Comparison of ENCODE assay signal across 8 mouse cellular contexts in the genomic region with DNA sequence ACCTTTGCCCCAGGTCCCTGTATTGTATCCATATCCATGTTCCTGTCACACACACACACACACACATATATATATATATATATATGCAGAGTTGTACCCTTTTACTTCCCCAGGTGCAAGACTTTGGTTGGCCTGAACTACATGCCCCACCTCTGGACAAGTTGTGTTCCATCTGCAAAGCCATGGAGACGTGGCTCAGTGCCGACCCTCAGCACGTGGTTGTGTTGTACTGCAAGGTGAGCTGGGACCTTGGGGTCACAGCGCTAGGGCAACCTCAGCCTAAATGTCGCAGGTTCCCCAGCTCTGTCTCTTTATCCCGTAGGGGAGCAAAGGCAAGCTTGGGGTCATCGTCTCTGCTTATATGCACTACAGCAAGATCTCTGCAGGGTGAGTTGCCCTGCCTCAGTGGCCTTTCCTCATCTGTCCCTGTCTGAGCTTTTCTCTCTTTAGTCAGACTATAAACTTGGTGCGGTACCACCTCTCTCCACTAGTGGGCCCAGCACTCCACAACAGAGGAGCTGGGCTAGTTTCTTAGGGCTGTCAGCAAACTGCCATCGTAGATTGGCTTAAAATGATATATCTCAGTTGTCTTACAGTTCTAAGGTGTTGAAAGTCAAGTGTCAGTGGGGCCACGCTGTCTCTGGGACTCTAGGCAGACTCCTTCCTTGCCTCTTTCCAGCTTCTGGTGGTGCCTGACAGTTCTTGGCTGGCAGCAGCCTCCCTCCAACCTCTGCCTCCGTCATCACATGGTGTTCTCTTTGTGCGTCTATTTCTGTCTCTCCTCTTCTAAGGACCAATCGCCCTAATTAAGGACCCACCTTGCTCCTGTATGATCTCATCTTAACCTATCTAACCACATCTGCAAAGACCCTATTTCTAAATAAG. TPM values are rescaled to one million over a fixed set of nuclear protein-coding genes. Genes with fewer than 3 reads are reported as not detected.
A peak's percentile ranks its signal among the peaks of the same experiment; 100 is the strongest.
DNase-seq lines count a peak whose midpoint lies in the region; ATAC-seq and TF ChIP-seq lines count a peak whose summit lies in the region.

No protein-coding gene starts in this region.

- TF ChIP-seq CTCF in MEL (IDR thresholded peaks at IDR 0.05 in 2 of 3, conservative IDR thresholded peaks at IDR 0.05 in 1 of 3; ENCODE audit: control insufficient read depth in 1 of 3, insufficient read depth in 1 of 3, low read depth in 2 of 3, low read length in 3 of 3, poor library complexity in 1 of 3, severe bottlenecking in 1 of 3): peak; percentile 76 to 95 (median 91)
- peak; percentile 85 for TF ChIP-seq CTCF in lung, embryonic 14.5 days (IDR thresholded peaks at IDR 0.05; ENCODE audit: low read depth)

- no peaks in the 10 kb centered on the region for H3K9me3 ChIP-seq in hindbrain, embryonic 10.5 days
- H3K9me3 ChIP-seq in hindbrain, embryonic 13.5 days: no peaks in the 10 kb centered on the region
- H3K9me3 ChIP-seq in MEL (replicated peaks; ENCODE audit: insufficient read depth, low read length): no peaks in the 10 kb centered on the region
- no peaks in the 10 kb centered on the region for H3K9me3 ChIP-seq in intestine, embryonic 15.5 days
- no peaks in the 10 kb centered on the region for H3K9me3 ChIP-seq in lung, embryonic 14.5 days (ENCODE audit: low read depth, low read length)

- TF ChIP-seq RAD21 in MEL (IDR thresholded peaks at IDR 0.05; ENCODE audit: low read depth, low read length): peak; percentile 68

- peak in 1 of 2 experiments; percentile 23; a peak in 1 of 4 replicates for TF ChIP-seq EP300 in MEL (IDR thresholded peaks at IDR 0.05; ENCODE audit: low read depth in 1 of 2, low read length in 2 of 2)

- WGBS in hindbrain, embryonic 10.5 days: 45% methylated on average over 13 of the region's 13 CpGs
- 41% methylated on average over 13 of the region's 13 CpGs for WGBS in hindbrain, embryonic 13.5 days
- WGBS in intestine, embryonic 15.5 days: 45% methylated on average over 13 of the region's 13 CpGs
- 43% methylated on average over 13 of the region's 13 CpGs for WGBS in lung, embryonic 14.5 days

- H3K9ac ChIP-seq in hindbrain, embryonic 13.5 days: no peak overlapping the region
- H3K9ac ChIP-seq in MEL (ENCODE audit: control insufficient read depth, low read depth, low read length, poor library complexity, severe bottlenecking): no peak overlapping the region; the same call in 1 of the 2 replicates
- H3K9ac ChIP-seq in intestine, embryonic 15.5 days: no peak overlapping the region
- H3K9ac ChIP-seq in lung, embryonic 14.5 days: no peak overlapping the region

- peaks cover 67% of the 10 kb centered on the region for H3K4me1 ChIP-seq in hindbrain, embryonic 10.5 days (replicated peaks)
- H3K4me1 ChIP-seq in hindbrain, embryonic 13.5 days (replicated peaks): peaks cover 52% of the 10 kb centered on the region
- H3K4me1 ChIP-seq in MEL (ENCODE audit: control insufficient read depth in 1 of 2, insufficient read depth in 2 of 2, low read length in 2 of 2): peaks cover 18 to 19% of the 10 kb centered on the region in 2 experiments
- H3K4me1 ChIP-seq in intestine, embryonic 15.5 days (replicated peaks): peaks cover 46% of the 10 kb centered on the region
- peaks cover 27% of the 10 kb centered on the region for H3K4me1 ChIP-seq in lung, embryonic 14.5 days (ENCODE audit: insufficient read depth)

- H3K4me3 ChIP-seq in hindbrain, embryonic 10.5 days: 0 out of 2 replicates have a peak overlapping the region, but pooled peaks have one; percentile 48
- no peak overlapping the region for H3K4me3 ChIP-seq in hindbrain, embryonic 13.5 days
- H3K4me3 ChIP-seq in MEL (ENCODE audit: control insufficient read depth in 1 of 2, insufficient read depth in 1 of 2, low read depth in 2 of 2, low read length in 2 of 2): peak overlapping the region in 1 of 2 experiments; percentile 96; a peak in 2 of 4 replicates
- no peak overlapping the region for H3K4me3 ChIP-seq in intestine, embryonic 15.5 days (replicated peaks)
- H3K4me3 ChIP-seq in lung, embryonic 14.5 days (ENCODE audit: low read depth, low read length): no peak overlapping the region

- no peak for ATAC-seq in hindbrain, embryonic 13.5 days (ENCODE audit: low FRiP score)
- ATAC-seq in intestine, embryonic 15.5 days: no peak
- no peak for ATAC-seq in lung, embryonic 14.5 days (ENCODE audit: insufficient read depth)

- H3K27ac ChIP-seq in hindbrain, embryonic 10.5 days: no peak overlapping the region
- no peak overlapping the region for H3K27ac ChIP-seq in hindbrain, embryonic 13.5 days
- no peak overlapping the region for H3K27ac ChIP-seq in MEL (ENCODE audit: control insufficient read depth, low read depth, low read length)
- H3K27ac ChIP-seq in intestine, embryonic 15.5 days: no peak overlapping the region
- no peak overlapping the region for H3K27ac ChIP-seq in lung, embryonic 14.5 days (ENCODE audit: low read depth)

- no peaks in the 10 kb centered on the region for H3K79me2 ChIP-seq in MEL (ENCODE audit: control insufficient read depth, insufficient read depth, low read length, poor library complexity)

- H3K27me3 ChIP-seq in hindbrain, embryonic 10.5 days (ENCODE audit: insufficient read depth, poor library complexity, severe bottlenecking): peaks cover 56% of the 10 kb centered on the region
- peaks cover 50% of the 10 kb centered on the region for H3K27me3 ChIP-seq in hindbrain, embryonic 13.5 days
- no peaks in the 10 kb centered on the region for H3K27me3 ChIP-seq in MEL (ENCODE audit: control insufficient read depth in 1 of 2, insufficient read depth in 2 of 2, low read length in 2 of 2)
- no peaks in the 10 kb centered on the region for H3K27me3 ChIP-seq in intestine, embryonic 15.5 days (replicated peaks)
- no peaks in the 10 kb centered on the region for H3K27me3 ChIP-seq in lung, embryonic 14.5 days (ENCODE audit: insufficient read depth, low read length)

- no peak overlapping the region for H3K4me2 ChIP-seq in hindbrain, embryonic 13.5 days
- H3K4me2 ChIP-seq in intestine, embryonic 15.5 days (replicated peaks): peak overlapping the region; percentile 65; the same call in 1 of the 2 replicates
- H3K4me2 ChIP-seq in lung, embryonic 14.5 days: peak overlapping the region; percentile 54

- DNase-seq in hindbrain, embryonic 10.5 days (ENCODE audit: low spot score): peak; percentile 73
- peak; percentile 93 for DNase-seq in MEL (ENCODE audit: low read depth, low spot score)
- DNase-seq in cerebellum, adult 9-10 months: peak; percentile 85
- DNase-seq in frontal cortex, postnatal 36 days (ENCODE audit: low spot score in 2 of 2): peak; percentile 71 to 73
- DNase-seq in lung, embryonic 14.5 days: peak; percentile 88
- DNase-seq in retina, embryonic 14.5 days (ENCODE audit: low spot score): peak; percentile 87

- TF ChIP-seq POLR2A in MEL (IDR thresholded peaks at IDR 0.05; ENCODE audit: control insufficient read depth in 1 of 2, insufficient read depth in 1 of 2, low read depth in 1 of 2, low read length in 2 of 2, poor library complexity in 1 of 2): no peak

- peaks cover 21% of the 10 kb centered on the region; the same call in 1 of the 2 replicates for H3K36me3 ChIP-seq in hindbrain, embryonic 10.5 days
- H3K36me3 ChIP-seq in hindbrain, embryonic 13.5 days: no peaks in the 10 kb centered on the region
- peaks cover 0 to 5% of the 10 kb centered on the region in 2 experiments; a peak in 2 of 4 replicates for H3K36me3 ChIP-seq in MEL (ENCODE audit: control insufficient read depth in 1 of 2, insufficient read depth in 2 of 2, low read length in 2 of 2)
- peaks cover 23% of the 10 kb centered on the region for H3K36me3 ChIP-seq in intestine, embryonic 15.5 days
- peaks cover 79% of the 10 kb centered on the region for H3K36me3 ChIP-seq in lung, embryonic 14.5 days (ENCODE audit: insufficient read depth)

RNA-seq across cellular contexts. Expression of gene Tns2, which starts 7.7 kb away (rescaled TPM):
- polyA plus RNA-seq in hindbrain, embryonic 10.5 days (2016; fragmentation: Nextera tagmentation; extraction: Ambion mirVana): 11.8 and 13.8 TPM in 2 replicates
- 8.3 and 9.3 TPM in 2 replicates for polyA plus RNA-seq in hindbrain, embryonic 13.5 days (2015; fragmentation: Nextera tagmentation; extraction: Ambion mirVana)
- 0.16 and 0.42 TPM in 2 replicates for total RNA-seq in MEL (2012; rRNA removed)
- polyA plus RNA-seq in MEL (2012; ENCODE audit: insufficient read depth in 1 of 2, insufficient read length in 2 of 2, low read depth in 1 of 2, low replicate concordance in 2 of 2, missing spikeins in 1 of 2): 1 to 10 TPM in 1 of 2 experiments, not detected in 1; 3.1 TPM
- polyA plus RNA-seq in intestine, embryonic 15.5 days (2015; fragmentation: Nextera tagmentation; extraction: Ambion mirVana): 28.2 and 31.8 TPM in 2 replicates
- polyA plus RNA-seq in lung, embryonic 14.5 days (2014; fragmentation: Nextera tagmentation; extraction: Ambion mirVana): 48.3 and 56.9 TPM in 2 replicates

RNA-seq across cellular contexts. Expression of gene Spryd3, which starts 28.1 kb away (rescaled TPM):
- polyA plus RNA-seq in hindbrain, embryonic 10.5 days (2016; fragmentation: Nextera tagmentation; extraction: Ambion mirVana): 14.6 and 17.6 TPM in 2 replicates
- 50.8 and 57.4 TPM in 2 replicates for polyA plus RNA-seq in hindbrain, embryonic 13.5 days (2015; fragmentation: Nextera tagmentation; extraction: Ambion mirVana)
- 26.5 and 29.3 TPM in 2 replicates for total RNA-seq in MEL (2012; rRNA removed)
- 10 to 100 TPM in 1 of 2 experiments, not detected in 1; 35.4 TPM for polyA plus RNA-seq in MEL (2012; ENCODE audit: insufficient read depth in 1 of 2, insufficient read length in 2 of 2, low read depth in 1 of 2, low replicate concordance in 2 of 2, missing spikeins in 1 of 2)
- 20.7 and 24.3 TPM in 2 replicates for polyA plus RNA-seq in intestine, embryonic 15.5 days (2015; fragmentation: Nextera tagmentation; extraction: Ambion mirVana)
- polyA plus RNA-seq in lung, embryonic 14.5 days (2014; fragmentation: Nextera tagmentation; extraction: Ambion mirVana): 11.5 and 13.6 TPM in 2 replicates

RNA-seq across cellular contexts. Expression of gene Eif4b, which starts 34.4 kb away (rescaled TPM):
- 80.4 and 122 TPM in 2 replicates for polyA plus RNA-seq in hindbrain, embryonic 10.5 days (2016; fragmentation: Nextera tagmentation; extraction: Ambion mirVana)
- 82.3 and 82.9 TPM in 2 replicates for polyA plus RNA-seq in hindbrain, embryonic 13.5 days (2015; fragmentation: Nextera tagmentation; extraction: Ambion mirVana)
- 561 and 633 TPM in 2 replicates for total RNA-seq in MEL (2012; rRNA removed)
- 100 to 1,000 TPM; 464 to 790 TPM for polyA plus RNA-seq in MEL (2012; ENCODE audit: insufficient read depth in 1 of 2, insufficient read length in 2 of 2, low read depth in 1 of 2, low replicate concordance in 2 of 2, missing spikeins in 1 of 2)
- 122 and 124 TPM in 2 replicates for polyA plus RNA-seq in intestine, embryonic 15.5 days (2015; fragmentation: Nextera tagmentation; extraction: Ambion mirVana)
- 134 and 137 TPM in 2 replicates for polyA plus RNA-seq in lung, embryonic 14.5 days (2014; fragmentation: Nextera tagmentation; extraction: Ambion mirVana)

RNA-seq across cellular contexts. Expression of gene Igfbp6, which starts 36.2 kb away (rescaled TPM):
- polyA plus RNA-seq in hindbrain, embryonic 10.5 days (2016; fragmentation: Nextera tagmentation; extraction: Ambion mirVana): 0.20 TPM in 1 of 2 replicates, not detected in the other
- 0.49 and 1.2 TPM in 2 replicates for polyA plus RNA-seq in hindbrain, embryonic 13.5 days (2015; fragmentation: Nextera tagmentation; extraction: Ambion mirVana)
- 0.65 and 1.1 TPM in 2 replicates for total RNA-seq in MEL (2012; rRNA removed)
- polyA plus RNA-seq in MEL (2012; ENCODE audit: insufficient read depth in 1 of 2, insufficient read length in 2 of 2, low read depth in 1 of 2, low replicate concordance in 2 of 2, missing spikeins in 1 of 2): 1 to 10 TPM in 1 of 2 experiments, not detected in 1; 1.8 TPM
- 10.9 and 12.7 TPM in 2 replicates for polyA plus RNA-seq in intestine, embryonic 15.5 days (2015; fragmentation: Nextera tagmentation; extraction: Ambion mirVana)
- polyA plus RNA-seq in lung, embryonic 14.5 days (2014; fragmentation: Nextera tagmentation; extraction: Ambion mirVana): 6.8 and 7.2 TPM in 2 replicates

RNA-seq across cellular contexts. Expression of gene Soat2, which starts 42.4 kb away (rescaled TPM):
- 0.35 and 0.38 TPM in 2 replicates for polyA plus RNA-seq in hindbrain, embryonic 10.5 days (2016; fragmentation: Nextera tagmentation; extraction: Ambion mirVana)
- polyA plus RNA-seq in hindbrain, embryonic 13.5 days (2015; fragmentation: Nextera tagmentation; extraction: Ambion mirVana): 0.14 TPM in 1 of 2 replicates, not detected in the other
- total RNA-seq in MEL (2012; rRNA removed): 20.0 and 31.0 TPM in 2 replicates
- polyA plus RNA-seq in MEL (2012; ENCODE audit: insufficient read depth in 1 of 2, insufficient read length in 2 of 2, low read depth in 1 of 2, low replicate concordance in 2 of 2, missing spikeins in 1 of 2): 10 to 100 TPM in 1 of 2 experiments, not detected in 1; 44.8 TPM
- polyA plus RNA-seq in intestine, embryonic 15.5 days (2015; fragmentation: Nextera tagmentation; extraction: Ambion mirVana): 12.0 and 14.3 TPM in 2 replicates
- polyA plus RNA-seq in lung, embryonic 14.5 days (2014; fragmentation: Nextera tagmentation; extraction: Ambion mirVana): 0.16 and 0.19 TPM in 2 replicates
